In genomic region chr3:50609341-50610012, GRCm38 (mm10) we compare ENCODE assay signal across 12 mouse cellular contexts.
DNase-seq lines count a peak whose midpoint lies in the region; ATAC-seq and TF ChIP-seq lines count a peak whose summit lies in the region.
"Had no signal": no experiment of that assay in that cellular context is flagged by ENCODE, and none has a peak within 500 bp of the region (broad histone marks: within the 10 kb centered on the region; RNA-seq: fewer than 3 reads in every experiment).

No protein-coding gene starts in this region.

- 59% methylated on average over 11 of the region's 11 CpGs for WGBS in intestine, embryonic 15.5 days
- WGBS in intestine, postnatal 0 days: 54% methylated on average over 11 of the region's 11 CpGs
- 25% methylated on average over 11 of the region's 11 CpGs for WGBS in kidney, embryonic 16.5 days
- 53% methylated on average over 11 of the region's 11 CpGs for WGBS in neural tube, embryonic 11.5 days

- H3K4me3 ChIP-seq in intestine, embryonic 15.5 days (replicated peaks): no peak overlapping the region
- no peak overlapping the region for H3K4me3 ChIP-seq in intestine, postnatal 0 days (ENCODE audit: low read depth, low read length)
- H3K4me3 ChIP-seq in kidney, embryonic 16.5 days (ENCODE audit: low read length): no peak overlapping the region
- H3K4me3 ChIP-seq in neural tube, embryonic 11.5 days (ENCODE audit: low read depth, low read length): no peak overlapping the region
- H3K4me3 ChIP-seq: myocyte had no signal

- TF ChIP-seq CTCF in intestine, postnatal 0 days (IDR thresholded peaks at IDR 0.05; ENCODE audit: low read depth): no peak

- peak; percentile 39; the same call in 1 of the 2 replicates for ATAC-seq in intestine, embryonic 15.5 days
- ATAC-seq in intestine, postnatal 0 days: no peak
- peak; percentile 97 for ATAC-seq in kidney, embryonic 16.5 days (ENCODE audit: low FRiP score, low TSS enrichment)
- ATAC-seq in neural tube, embryonic 11.5 days (ENCODE audit: insufficient read depth, low FRiP score, low TSS enrichment): no peak
- ATAC-seq: lung, postnatal 0 days had no signal

- peak; percentile 4 for DNase-seq in embryo, embryonic 9.5 days (ENCODE audit: extremely low spot score)
- DNase-seq in neural tube, embryonic 11.5 days (ENCODE audit: low spot score): peak; percentile 35
- DNase-seq in spleen, adult 12 weeks (ENCODE audit: low spot score): no peak
- DNase-seq in ovary, postnatal 36 days (ENCODE audit: low spot score): no peak
- DNase-seq in layer of hippocampus, adult 11-12 months (ENCODE audit: low spot score): no peak
- DNase-seq: gastrocnemius, postnatal 25 days; thymus, postnatal 14 days had no signal

- no peaks in the 10 kb centered on the region for H3K27me3 ChIP-seq in intestine, embryonic 15.5 days (replicated peaks)
- no peaks in the 10 kb centered on the region for H3K27me3 ChIP-seq in intestine, postnatal 0 days (replicated peaks; ENCODE audit: control insufficient read depth, insufficient read depth, low read length)
- no peaks in the 10 kb centered on the region for H3K27me3 ChIP-seq in kidney, embryonic 16.5 days (ENCODE audit: insufficient read depth, low read length)
- no peaks in the 10 kb centered on the region for H3K27me3 ChIP-seq in neural tube, embryonic 11.5 days (ENCODE audit: control insufficient read depth, insufficient read depth, low read length)

- no peak overlapping the region for H3K4me2 ChIP-seq in intestine, embryonic 15.5 days (replicated peaks)
- H3K4me2 ChIP-seq in intestine, postnatal 0 days (replicated peaks; ENCODE audit: low read depth): no peak overlapping the region
- H3K4me2 ChIP-seq in kidney, embryonic 16.5 days (replicated peaks; ENCODE audit: low read depth, low read length): peak overlapping the region; percentile 5; the same call in 1 of the 2 replicates
- H3K4me2 ChIP-seq in neural tube, embryonic 11.5 days (ENCODE audit: low read depth): no peak overlapping the region

- H3K9ac ChIP-seq in intestine, embryonic 15.5 days: no peak overlapping the region
- no peak overlapping the region for H3K9ac ChIP-seq in intestine, postnatal 0 days (ENCODE audit: low read depth, low read length)
- H3K9ac ChIP-seq in kidney, embryonic 16.5 days (replicated peaks; ENCODE audit: low read length): no peak overlapping the region
- no peak overlapping the region for H3K9ac ChIP-seq in neural tube, embryonic 11.5 days (ENCODE audit: low read length)

- H3K27ac ChIP-seq in intestine, embryonic 15.5 days: no peak overlapping the region
- no peak overlapping the region for H3K27ac ChIP-seq in intestine, postnatal 0 days (ENCODE audit: low read depth, low read length)
- no peak overlapping the region; the same call in 1 of the 2 replicates for H3K27ac ChIP-seq in kidney, embryonic 16.5 days (ENCODE audit: low read length)
- H3K27ac ChIP-seq in neural tube, embryonic 11.5 days (ENCODE audit: low read depth, low read length): no peak overlapping the region

- no peaks in the 10 kb centered on the region for H3K36me3 ChIP-seq in intestine, embryonic 15.5 days
- no peaks in the 10 kb centered on the region for H3K36me3 ChIP-seq in intestine, postnatal 0 days (ENCODE audit: control insufficient read depth, insufficient read depth)
- H3K36me3 ChIP-seq in kidney, embryonic 16.5 days (ENCODE audit: insufficient read depth, low read length): no peaks in the 10 kb centered on the region
- no peaks in the 10 kb centered on the region for H3K36me3 ChIP-seq in neural tube, embryonic 11.5 days (ENCODE audit: control insufficient read depth, insufficient read depth, low read length)

- H3K9me3 ChIP-seq in intestine, embryonic 15.5 days: no peaks in the 10 kb centered on the region
- H3K9me3 ChIP-seq in intestine, postnatal 0 days (ENCODE audit: control insufficient read depth): no peaks in the 10 kb centered on the region
- H3K9me3 ChIP-seq in kidney, embryonic 16.5 days (ENCODE audit: low read length): no peaks in the 10 kb centered on the region
- no peaks in the 10 kb centered on the region for H3K9me3 ChIP-seq in neural tube, embryonic 11.5 days (ENCODE audit: control insufficient read depth, low read length)

- no peaks in the 10 kb centered on the region for H3K4me1 ChIP-seq in intestine, embryonic 15.5 days (replicated peaks)
- no peaks in the 10 kb centered on the region for H3K4me1 ChIP-seq in intestine, postnatal 0 days (replicated peaks; ENCODE audit: control insufficient read depth, insufficient read depth, low read length)
- no peaks in the 10 kb centered on the region; the same call in 1 of the 2 replicates for H3K4me1 ChIP-seq in kidney, embryonic 16.5 days (ENCODE audit: insufficient read depth, low read length)
- no peaks in the 10 kb centered on the region for H3K4me1 ChIP-seq in neural tube, embryonic 11.5 days (ENCODE audit: control insufficient read depth, insufficient read depth, low read length)

Comparison
In these comparisons a context has a peak if more than half of its experiments do, and no peak if none do; other contexts are left out.
1. ATAC-seq: peak in intestine, embryonic 15.5 days (single experiment) and kidney, embryonic 16.5 days (single experiment); none in intestine, postnatal 0 days (single experiment) and neural tube, embryonic 11.5 days (single experiment).
2. DNase-seq: peak in embryo, embryonic 9.5 days (single experiment) and neural tube, embryonic 11.5 days (single experiment); none in spleen, adult 12 weeks (single experiment), ovary, postnatal 36 days (single experiment) and layer of hippocampus, adult 11-12 months (single experiment).